Mouse (Mus musculus) spleen, adult 2 months (tissue): Measurements from ENCODE around the gene Nos1. TPM values are rescaled to one million over a fixed set of nuclear protein-coding genes. Genes with fewer than 3 reads are reported as not detected.

Experiments used
- DNase-seq, 2 experiments: peaks; one replicate each; pipeline versions ENCODE4 v3.0.0 to v3.0.0-alpha.2; 2012 to 2021; ENCODE audit warnings: low spot score in 2 of 2, low read depth in 1 of 2
- H3K27ac ChIP-seq: fragments of 200-500 bp; 2 replicates; pipeline ENCODE4 v1.5.1; 2012; ENCODE audit warnings: low read length, inconsistent platforms; ENCODE audit not compliant: insufficient read depth
- H3K27me3 ChIP-seq: fragments of 200-500 bp; 2 replicates; pipeline ENCODE4 v1.6.1; 2012; ENCODE audit warnings: mild to moderate bottlenecking, moderate library complexity, low read length, inconsistent platforms; ENCODE audit not compliant: control insufficient read depth, insufficient read depth
- H3K36me3 ChIP-seq: fragments of 200-500 bp; 2 replicates; pipeline ENCODE4 v1.6.1; 2012; ENCODE audit warnings: mild to moderate bottlenecking, low read length, inconsistent platforms; ENCODE audit not compliant: control insufficient read depth, insufficient read depth
- H3K4me1 ChIP-seq: fragments of 200-500 bp; 2 replicates; pipeline ENCODE4 v1.6.1; 2011; ENCODE audit warnings: inconsistent platforms; ENCODE audit not compliant: control insufficient read depth, insufficient read depth, insufficient read length
- H3K4me3 ChIP-seq: fragments of 200-500 bp; 2 replicates; pipeline ENCODE4 v1.5.1; 2011; ENCODE audit warnings: mild to moderate bottlenecking, inconsistent platforms; ENCODE audit not compliant: insufficient read depth, insufficient read length; ENCODE audit errors: extremely low read depth
- CTCF ChIP-seq: fragments of 200-500 bp; IDR thresholded peaks from 2 replicates; pipeline ENCODE4 v1.5.1; 2011; ENCODE audit warnings: mild to moderate bottlenecking, inconsistent platforms; ENCODE audit not compliant: insufficient read depth, insufficient read length, insufficient replicate concordance; ENCODE audit errors: extremely low read depth
- POLR2A ChIP-seq: fragments of 200-500 bp; IDR thresholded peaks from 2 replicates; pipeline ENCODE4 v1.6.1; 2011; ENCODE audit warnings: low read depth, low read length, inconsistent platforms
- WGBS: fragments of 180-500 bp; shearing (Covaris S2); methylation state at CpG from one replicate; pipeline ENCODE4 v1.1.7; 2018; 5-methylcytosine and 5-hydroxymethylcytosine counted together
- polyA plus RNA-seq: library from polyadenylated mRNA; depleted of rRNA; stranded (reverse); fragments of >200 nt; gene quantifications from 2 replicates; pipeline ENCODE4 v1.2.3, GENCODE M21; 2012

Nos1 gene
- polyA plus RNA-seq, 1 experiment, result 0.37 TPM

DNA sequence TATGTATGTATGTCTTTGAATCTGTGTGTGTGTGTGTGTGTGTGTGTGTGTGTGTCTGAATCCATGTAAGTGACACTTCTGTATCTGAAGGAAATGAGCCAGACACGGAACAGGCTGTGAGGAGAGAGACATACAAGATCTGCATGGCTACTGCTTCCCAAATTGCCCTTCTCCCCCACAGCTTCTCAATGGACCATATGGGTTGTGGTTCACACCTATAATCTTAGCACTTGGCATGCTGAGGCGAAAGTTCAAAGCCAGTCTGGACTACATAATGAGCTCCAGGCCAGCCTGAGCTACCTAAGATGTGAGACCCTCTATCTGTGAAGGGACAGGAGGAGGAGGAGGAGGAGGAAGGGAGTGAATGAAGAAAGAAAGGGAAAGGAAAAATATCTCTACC lies 151.4 kb downstream of the Nos1 start:
- Histone ChIP-seq H3K27ac (no peak overlapping the region), H3K4me1 (no peaks in the 10 kb centered on the region), H3K4me3 (no peak overlapping the region), H3K36me3 (no peaks in the 10 kb centered on the region), H3K27me3 (no peaks in the 10 kb centered on the region)
- 85% methylated on average over 2 of the region's 2 CpGs for WGBS
- no peak for TF ChIP-seq POLR2A
- no peak for TF ChIP-seq CTCF
- no peak for DNase-seq

DNA sequence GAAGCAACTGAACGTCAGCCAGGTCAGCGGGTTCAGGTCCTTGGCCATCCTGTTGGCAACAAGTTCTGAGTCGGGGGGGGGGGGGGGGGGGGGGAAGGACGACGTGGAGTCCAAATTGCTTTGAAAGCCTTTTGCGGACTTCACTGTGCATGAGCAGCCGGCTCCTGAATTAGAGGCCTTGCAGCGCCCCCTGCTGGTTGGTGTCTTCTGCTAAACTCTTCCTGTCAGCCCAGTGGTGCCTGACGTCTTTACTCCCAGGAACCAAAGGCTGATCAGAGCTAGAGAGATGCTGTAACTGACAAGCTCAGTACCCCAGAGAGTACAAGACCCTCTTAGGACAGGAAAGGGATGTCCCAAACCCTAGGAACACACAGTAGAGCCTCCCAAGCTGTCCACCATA lies 152.0 kb downstream of the Nos1 start:
- no peaks in the 10 kb centered on the region for H3K36me3 ChIP-seq
- H3K27me3 ChIP-seq, result no peaks in the 10 kb centered on the region
- WGBS, result 1% methylated on average over 7 of the region's 9 CpGs
- DNase-seq, result peak in 1 of 2 experiments; percentile 69
- H3K4me3 ChIP-seq, result no peak overlapping the region
- no peak overlapping the region for H3K27ac ChIP-seq
- H3K4me1 ChIP-seq, result no peaks in the 10 kb centered on the region
- TF ChIP-seq POLR2A (no peak), CTCF (peak; percentile 71; the same call in 1 of the 2 replicates)

DNA sequence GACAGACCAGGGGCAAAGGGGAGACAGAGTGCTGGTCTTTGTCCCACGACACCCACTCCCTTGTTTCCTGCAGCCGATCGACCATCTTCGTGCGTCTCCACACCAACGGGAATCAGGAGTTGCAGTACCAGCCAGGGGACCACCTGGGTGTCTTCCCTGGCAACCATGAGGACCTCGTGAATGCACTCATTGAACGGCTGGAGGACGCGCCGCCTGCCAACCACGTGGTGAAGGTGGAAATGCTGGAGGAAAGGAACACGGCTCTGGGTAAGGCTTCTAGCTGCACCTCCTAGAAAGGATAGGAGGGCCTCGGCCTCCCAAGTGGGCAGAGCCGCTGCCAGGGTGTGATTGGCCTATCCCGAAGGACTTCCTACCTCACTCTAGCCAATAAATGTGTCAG lies 155.5 kb downstream of the Nos1 start:
- 64% methylated on average over 16 of the region's 16 CpGs for WGBS
- DNase-seq, result no peak
- no peak overlapping the region for H3K27ac ChIP-seq
- no peaks in the 10 kb centered on the region for H3K36me3 ChIP-seq
- H3K4me1 ChIP-seq, result no peaks in the 10 kb centered on the region
- TF ChIP-seq CTCF (no peak), POLR2A (no peak)
- H3K4me3 ChIP-seq, result no peak overlapping the region
- H3K27me3 ChIP-seq, result no peaks in the 10 kb centered on the region

DNA sequence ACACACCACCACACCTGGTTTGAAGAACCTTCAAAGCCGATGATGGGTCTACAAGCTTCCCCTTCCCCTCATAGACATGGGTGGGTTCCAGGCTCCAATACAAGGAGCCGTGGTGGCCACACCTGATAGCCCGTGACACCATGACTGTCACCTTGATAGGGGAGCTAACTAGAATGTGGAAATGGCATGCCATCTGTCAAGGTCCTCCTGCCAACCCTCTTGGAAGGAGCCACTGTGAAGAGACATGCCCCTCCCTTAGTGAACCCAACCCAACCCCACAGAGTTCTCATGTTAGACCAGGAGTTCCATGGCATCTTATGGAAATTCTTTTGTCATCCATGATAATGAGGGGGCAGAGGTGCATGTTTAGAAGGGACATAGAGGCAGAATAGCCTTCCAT lies 156.4 kb downstream of the Nos1 start:
- H3K27ac ChIP-seq, result no peak overlapping the region
- TF ChIP-seq POLR2A (no peak), CTCF (no peak)
- WGBS, result 85% methylated on average over 3 of the region's 3 CpGs
- DNase-seq, result no peak
- no peaks in the 10 kb centered on the region for H3K36me3 ChIP-seq
- no peak overlapping the region for H3K4me3 ChIP-seq
- H3K4me1 ChIP-seq, result no peaks in the 10 kb centered on the region
- H3K27me3 ChIP-seq, result no peaks in the 10 kb centered on the region

DNA sequence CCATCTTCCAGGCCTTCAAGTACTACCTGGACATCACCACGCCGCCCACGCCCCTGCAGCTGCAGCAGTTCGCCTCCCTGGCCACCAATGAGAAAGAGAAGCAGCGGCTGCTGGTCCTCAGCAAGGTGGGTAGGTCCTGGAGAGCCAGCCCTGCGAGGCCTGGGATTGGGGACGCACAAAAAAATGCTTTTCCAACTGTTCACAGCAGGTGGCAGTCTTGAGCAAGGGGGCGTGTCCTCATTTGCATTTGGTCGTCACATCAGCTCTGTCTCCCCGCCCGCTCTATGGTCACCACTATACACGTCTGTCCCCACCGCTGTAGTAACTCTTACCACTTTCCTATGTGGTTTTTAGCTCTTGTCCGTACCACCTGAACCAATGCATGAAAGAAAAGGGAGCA lies 157.3 kb downstream of the Nos1 start:
- Histone ChIP-seq H3K4me1 (no peaks in the 10 kb centered on the region), H3K27ac (no peak overlapping the region), H3K36me3 (no peaks in the 10 kb centered on the region), H3K4me3 (0 out of 2 replicates have a peak overlapping the region, but pooled peaks have one; percentile 25), H3K27me3 (no peaks in the 10 kb centered on the region)
- WGBS, result 16% methylated on average over 14 of the region's 14 CpGs
- DNase-seq, result peak; percentile 32 to 33
- TF ChIP-seq CTCF (peak; percentile 72; the same call in 1 of the 2 replicates), POLR2A (no peak)

DNA sequence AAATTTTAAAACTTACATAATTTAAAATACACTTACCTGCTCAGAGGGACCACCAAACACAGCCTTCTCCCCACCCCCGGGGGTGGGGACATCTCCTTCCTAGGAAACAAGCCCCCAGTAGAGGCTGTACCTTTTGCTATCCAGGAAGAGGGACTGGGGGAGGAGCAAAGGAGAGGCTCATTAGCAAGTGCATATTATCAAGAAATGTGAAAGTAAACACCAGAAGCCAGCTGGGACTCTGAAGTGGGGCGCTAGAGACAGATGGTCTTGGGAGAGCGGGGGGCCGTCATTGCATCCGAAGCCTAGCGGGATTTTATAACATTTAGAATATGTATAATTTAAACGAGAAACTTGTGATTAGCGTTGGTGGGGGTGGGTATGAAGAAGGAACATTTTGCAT lies 158.6 kb downstream of the Nos1 start:
- H3K36me3 ChIP-seq, result no peaks in the 10 kb centered on the region
- 86% methylated on average over 8 of the region's 8 CpGs for WGBS
- no peak overlapping the region for H3K4me3 ChIP-seq
- DNase-seq, result no peak
- no peak overlapping the region for H3K27ac ChIP-seq
- H3K4me1 ChIP-seq, result no peaks in the 10 kb centered on the region
- H3K27me3 ChIP-seq, result no peaks in the 10 kb centered on the region
- TF ChIP-seq CTCF, result no peak
- no peak for TF ChIP-seq POLR2A

DNA sequence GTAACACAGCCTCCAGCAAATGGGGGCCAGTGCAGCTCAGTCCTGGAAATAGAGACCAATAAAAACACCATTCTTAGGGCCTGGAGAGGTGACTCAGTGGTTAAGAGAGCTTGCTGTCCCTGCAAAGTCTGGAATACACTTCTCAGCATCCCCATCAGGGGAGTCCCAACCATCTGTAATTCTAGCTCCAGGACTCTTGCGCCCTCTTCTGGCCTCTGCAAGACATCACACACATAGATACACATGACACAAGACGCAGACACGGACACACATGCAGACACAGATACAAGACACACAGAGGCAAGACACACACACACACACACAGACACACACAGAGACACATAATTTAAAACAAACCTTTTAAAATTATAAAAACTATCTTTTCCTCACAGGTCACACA lies 160.7 kb downstream of the Nos1 start:
- no peak overlapping the region for H3K4me3 ChIP-seq
- 86% methylated on average over 3 of the region's 3 CpGs for WGBS
- H3K36me3 ChIP-seq, result no peaks in the 10 kb centered on the region
- no peaks in the 10 kb centered on the region for H3K4me1 ChIP-seq
- TF ChIP-seq CTCF (no peak), POLR2A (no peak)
- H3K27ac ChIP-seq, result no peak overlapping the region
- DNase-seq, result no peak
- no peaks in the 10 kb centered on the region for H3K27me3 ChIP-seq
